Mouse (Mus musculus) stomach, adult 2 months (tissue): Measurements from ENCODE around the gene Lingo2. TPM values are rescaled to one million over a fixed set of nuclear protein-coding genes. Genes with fewer than 3 reads are reported as not detected.

ENCODE experiments used
- polyA plus RNA-seq: library from polyadenylated mRNA; depleted of rRNA; stranded (reverse); fragments of >200 nt; gene quantifications from 2 replicates; pipeline ENCODE4 v1.2.3, GENCODE M21; 2012; rRNA removed

Gene Lingo2
- 0.72 TPM in 1 of 2 replicates, not detected in the other for polyA plus RNA-seq

DNA sequence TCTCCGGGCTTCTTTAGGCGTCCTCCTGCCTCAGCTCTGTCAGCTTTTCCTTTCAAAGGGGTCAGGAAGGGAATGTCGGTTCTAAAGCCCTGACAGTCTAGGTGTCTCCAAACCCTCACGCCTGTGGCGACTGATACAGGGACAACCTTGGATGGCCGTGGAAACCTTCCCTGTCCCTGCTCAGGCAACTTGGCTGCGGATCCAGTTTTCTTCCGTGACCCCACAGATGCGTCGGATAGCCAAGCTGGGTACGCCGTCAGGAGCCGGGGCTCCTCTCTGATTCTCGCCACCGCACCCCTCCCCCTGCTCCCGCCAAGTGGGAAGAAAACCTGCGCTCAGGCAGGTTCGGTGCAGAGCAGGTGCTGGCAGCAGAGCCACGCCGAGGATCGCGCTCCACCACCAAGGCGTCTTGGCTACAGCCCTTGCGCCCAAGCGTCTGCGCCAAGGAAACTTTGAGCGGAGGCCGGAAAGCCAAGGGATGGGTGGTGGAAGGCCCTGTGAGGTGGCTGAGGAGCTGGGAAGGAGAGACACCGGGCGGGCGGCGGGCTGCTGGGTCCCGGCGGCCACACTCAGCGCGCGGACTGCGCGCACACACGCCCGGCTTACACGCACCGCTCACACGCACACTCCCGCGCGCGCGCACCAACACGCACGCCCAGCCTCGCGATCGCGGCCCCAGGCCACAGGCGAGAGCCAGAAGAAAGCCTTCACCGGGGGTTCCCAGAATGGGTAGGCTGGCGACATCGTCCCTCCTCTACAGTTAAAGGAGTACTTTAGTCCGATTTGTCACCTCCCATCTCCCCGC lies at the start of gene Lingo2:
TSS of gene Lingo2 (minus strand) at position 598 of the 805 bp plus-strand sequence.

